Mouse (Mus musculus) MN1 (cell line): ENCODE data around the gene Plekho2.

Experiments
- DNase-seq: peaks from one replicate; pipeline ENCODE4 v3.0.0-alpha.2; 2016; ENCODE audit warnings: low spot score

The Plekho2 gene

GRCm38 (mm10) chr9:65579781-65580371 is at the start of gene Plekho2:
Gene Plekho2 (minus strand): TSS chr9:65580040.
- peak; percentile 93 for DNase-seq

GRCm38 (mm10) chr9:65629025-65629766 is 49.4 kb upstream of the Plekho2 start, which contains the start of gene Rbpms2:
Gene Rbpms2 (plus strand): TSS chr9:65629648.
- no peak for DNase-seq

DNA sequence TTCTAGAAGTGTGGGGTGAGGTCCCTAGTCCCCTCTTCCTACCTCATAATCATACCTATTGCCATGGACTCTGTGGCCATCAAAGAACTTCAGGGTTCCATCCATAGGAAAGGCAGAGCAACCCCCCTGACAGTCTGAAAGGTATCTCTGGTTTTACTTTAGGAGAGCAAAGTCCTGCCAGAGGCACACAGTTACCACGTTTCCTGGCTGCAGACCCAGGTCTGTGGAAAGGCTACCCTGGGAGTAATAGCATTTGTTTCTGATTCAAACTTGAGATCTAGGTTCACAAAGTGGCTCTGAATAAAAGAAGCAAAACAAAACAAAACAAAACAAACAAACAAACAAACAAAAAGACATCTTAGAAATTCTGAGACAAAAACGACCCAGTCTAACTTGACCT is 44.4 kb upstream of the Plekho2 start:
- no peak for DNase-seq

- DNase-seq: no peak
Measured at GRCm38 (mm10) chr9:65622826-65623225, 43.0 kb upstream of the Plekho2 start.

GRCm38 (mm10) chr9:65621666-65622065 is 41.8 kb upstream of the Plekho2 start:
- DNase-seq: no peak

DNA sequence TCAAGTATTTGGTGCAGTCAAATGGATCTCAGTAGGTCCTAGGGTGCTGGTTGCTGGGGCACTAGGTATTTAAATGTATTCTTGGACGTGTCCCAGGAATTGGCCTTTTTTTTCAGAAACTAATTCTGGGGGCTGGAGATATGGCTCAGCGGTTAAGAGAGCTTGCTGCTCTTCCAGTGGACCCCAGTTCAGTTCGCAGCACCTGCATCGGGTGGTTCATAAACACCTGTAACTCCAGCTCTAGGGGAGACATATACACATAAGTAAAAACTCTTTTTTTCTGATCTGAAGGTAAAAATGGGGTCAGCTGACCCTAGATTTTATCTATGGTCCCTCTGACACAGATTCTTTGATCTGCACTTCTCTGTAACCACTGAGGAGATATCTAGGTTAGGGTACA is 41.4 kb upstream of the Plekho2 start:
- DNase-seq: no peak

GRCm38 (mm10) chr9:65619311-65619710 is 39.5 kb upstream of the Plekho2 start:
- no peak for DNase-seq

- DNase-seq: peak; percentile 62
Measured at GRCm38 (mm10) chr9:65613098-65613497, 33.3 kb upstream of the Plekho2 start.

- DNase-seq: no peak
Measured at GRCm38 (mm10) chr9:65611969-65612486, 32.2 kb upstream of the Plekho2 start.

GRCm38 (mm10) chr9:65607120-65607519 is 27.3 kb upstream of the Plekho2 start:
- no peak for DNase-seq

GRCm38 (mm10) chr9:65606321-65607109 is 26.7 kb upstream of the Plekho2 start:
- DNase-seq: peak; percentile 57

DNA sequence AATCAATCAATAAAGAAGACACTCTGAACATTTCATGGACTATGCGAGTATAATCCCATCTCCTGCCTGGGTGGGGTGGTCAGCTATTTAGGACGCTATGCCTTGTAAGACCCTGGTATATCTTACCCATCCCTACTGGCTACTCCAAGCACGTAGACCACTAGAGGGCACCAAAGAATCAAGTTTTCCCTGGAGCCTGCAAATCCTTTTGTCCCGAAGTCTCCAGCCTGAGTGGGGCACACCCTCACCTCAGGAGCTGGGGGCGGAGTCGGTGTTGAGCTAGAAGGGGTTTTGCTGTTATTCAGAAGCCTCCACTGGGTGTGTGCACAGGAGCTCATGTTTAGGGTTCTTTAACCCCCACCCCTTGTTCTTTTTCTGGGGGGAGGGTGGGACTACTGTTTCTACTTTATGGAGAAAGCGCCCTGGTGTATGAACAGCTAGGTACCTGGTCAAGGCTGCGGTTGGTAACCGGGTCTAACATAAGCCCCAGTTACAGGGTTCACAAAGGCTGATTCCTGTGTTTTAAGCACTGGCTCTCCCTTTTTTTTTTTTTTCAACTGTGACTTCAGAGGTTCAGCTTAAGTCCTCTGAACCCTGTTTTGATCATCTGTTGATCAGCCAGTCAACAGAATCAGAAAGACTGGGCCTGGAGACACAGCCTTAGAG is 25.8 kb upstream of the Plekho2 start:
- peak; percentile 93 for DNase-seq

- no peak for DNase-seq
Measured at GRCm38 (mm10) chr9:65603401-65604102, 23.7 kb upstream of the Plekho2 start.

DNA sequence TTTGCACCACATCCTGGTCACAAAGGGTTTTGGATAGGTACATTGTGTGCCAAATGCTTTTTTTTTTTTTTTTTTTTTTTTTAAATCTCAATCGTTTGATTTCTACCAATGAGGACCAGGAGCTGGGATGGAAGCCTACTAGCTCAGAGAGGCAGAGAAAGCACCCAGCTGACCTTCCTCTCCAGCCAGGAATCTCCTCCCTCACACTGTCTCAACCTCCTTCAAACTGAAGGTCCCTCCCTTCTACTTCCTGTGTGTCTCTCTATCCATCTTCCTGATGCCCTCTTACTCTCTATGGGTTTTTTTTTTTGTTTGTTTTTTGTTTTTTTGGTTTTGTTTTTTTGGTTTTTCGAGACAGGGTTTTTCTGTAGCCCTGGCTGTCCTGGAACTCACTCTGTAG is 21.1 kb upstream of the Plekho2 start:
- DNase-seq: no peak

DNA sequence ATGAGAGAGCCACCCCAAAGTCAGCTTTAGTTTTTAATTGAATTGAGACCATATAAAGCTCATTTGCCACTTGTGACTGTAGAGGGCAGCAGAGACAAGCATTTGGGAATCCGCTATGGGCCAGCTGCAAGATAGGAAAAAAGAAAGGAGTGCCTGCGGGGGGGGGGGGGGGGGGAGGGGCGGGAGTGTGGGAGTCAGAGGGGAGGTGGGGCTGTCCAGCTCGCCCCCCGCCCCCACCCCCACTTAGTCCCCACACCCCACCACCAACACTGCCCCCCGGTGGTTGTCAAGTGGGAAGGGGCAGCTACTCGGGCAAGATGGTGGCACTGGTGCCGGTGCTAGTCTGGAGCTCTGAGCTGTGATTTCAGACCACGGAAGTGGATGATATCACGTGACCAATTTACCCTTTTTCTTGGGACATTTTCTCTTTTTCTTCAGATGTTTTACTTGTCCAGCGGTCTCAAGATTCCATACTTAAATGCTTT is 19.0 kb upstream of the Plekho2 start:
- peak; percentile 60 for DNase-seq

- no peak for DNase-seq
Measured at GRCm38 (mm10) chr9:65593596-65593995, 13.8 kb upstream of the Plekho2 start.

GRCm38 (mm10) chr9:65592721-65593120 is 12.9 kb upstream of the Plekho2 start:
- no peak for DNase-seq

DNA sequence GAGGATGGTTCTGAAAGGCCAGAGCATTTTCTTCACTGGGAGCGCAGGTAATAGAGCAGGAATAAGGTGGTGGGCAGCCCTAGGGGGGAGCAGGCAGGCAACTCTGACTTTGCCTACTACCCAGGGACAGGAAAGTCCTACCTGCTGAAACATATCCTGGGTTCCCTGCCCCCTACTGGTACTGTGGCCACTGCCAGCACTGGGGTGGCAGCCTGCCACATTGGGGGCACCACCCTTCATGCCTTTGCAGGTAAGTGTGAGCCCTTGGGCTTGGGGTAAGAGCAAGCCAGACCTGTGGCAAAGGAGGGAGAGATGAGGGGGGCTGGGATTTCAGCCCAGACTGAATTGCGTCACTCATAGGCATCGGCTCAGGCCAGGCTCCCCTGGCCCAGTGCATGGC is 9.3 kb upstream of the Plekho2 start:
- DNase-seq: no peak

DNA sequence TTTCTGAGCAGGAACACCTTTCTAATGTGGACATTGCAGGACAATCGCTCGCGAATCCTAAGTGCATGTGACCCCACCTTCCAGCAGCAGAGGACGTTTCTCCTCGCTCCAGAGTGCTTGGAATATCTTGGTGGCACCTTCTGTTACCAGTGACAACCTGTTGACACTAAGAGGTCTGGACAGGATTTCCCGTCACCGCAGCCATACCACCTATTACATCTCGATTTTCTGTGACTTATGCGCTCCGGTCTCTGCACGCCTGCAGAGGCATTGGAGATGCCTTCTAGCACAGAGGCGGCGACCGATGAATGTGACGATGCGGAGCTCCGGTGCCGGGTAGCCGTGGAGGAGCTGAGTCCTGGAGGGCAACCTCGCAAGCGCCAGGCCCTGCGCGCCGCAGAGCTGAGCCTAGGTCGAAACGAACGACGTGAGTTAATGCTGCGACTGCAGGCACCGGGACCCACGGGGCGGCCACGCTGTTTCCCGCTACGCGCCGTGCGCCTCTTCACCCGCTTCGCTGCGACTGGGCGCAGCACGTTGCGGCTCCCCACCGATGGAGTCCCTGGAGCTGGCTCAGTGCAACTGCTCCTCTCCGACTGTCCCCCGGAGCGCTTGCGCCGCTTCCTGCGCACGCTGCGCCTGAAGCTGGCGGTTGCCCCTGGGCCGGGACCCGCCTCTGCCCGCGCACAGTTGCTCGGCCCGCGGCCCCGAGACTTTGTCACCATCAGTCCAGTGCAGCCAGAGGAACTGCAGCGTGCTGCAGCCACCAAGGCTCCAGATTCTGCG is 7.9 kb upstream of the Plekho2 start:
- DNase-seq: no peak

GRCm38 (mm10) chr9:65587270-65587572 is 7.4 kb upstream of the Plekho2 start:
- no peak for DNase-seq
